ENCODE assay signal across 10 mouse cellular contexts in genomic region chr2:102057029-102057685, GRCm38 (mm10).
A peak's percentile ranks its signal among the peaks of the same experiment; 100 is the strongest.
DNase-seq lines count a peak whose midpoint lies in the region; ATAC-seq and TF ChIP-seq lines count a peak whose summit lies in the region.
"Had no signal": no experiment of that assay in that cellular context is flagged by ENCODE, and none has a peak within 500 bp of the region (broad histone marks: within the 10 kb centered on the region; RNA-seq: fewer than 3 reads in every experiment).

No protein-coding gene starts in this region.

- 57% methylated on average over 9 of the region's 9 CpGs for WGBS in kidney, embryonic 14.5 days

- no peak for TF ChIP-seq POLR2A in bone marrow macrophage, adult 2 months (IDR thresholded peaks at IDR 0.05; ENCODE audit: borderline replicate concordance, low read depth, low read length)

- H3K4me1 ChIP-seq in bone marrow macrophage, adult 2 months (ENCODE audit: control insufficient read depth, insufficient read depth, low read length), result peaks cover 42% of the 10 kb centered on the region
- H3K4me1 ChIP-seq in kidney, embryonic 14.5 days (ENCODE audit: control insufficient read depth, insufficient read depth, low read length), result no peaks in the 10 kb centered on the region

- no peaks in the 10 kb centered on the region for H3K9me3 ChIP-seq in kidney, embryonic 14.5 days (ENCODE audit: control insufficient read depth, low read length)

- no peak overlapping the region for H3K4me3 ChIP-seq in layer of hippocampus, adult 2 months
- no peak overlapping the region for H3K4me3 ChIP-seq in bone marrow macrophage, adult 2 months (ENCODE audit: insufficient read depth, low read length)
- no peak overlapping the region for H3K4me3 ChIP-seq in kidney, embryonic 14.5 days (ENCODE audit: low read length)
- H3K4me3 ChIP-seq: erythroblast, embryonic 14.5 days; myocyte had no signal

- no peak for ATAC-seq in kidney, embryonic 14.5 days (ENCODE audit: low FRiP score, low TSS enrichment)

- H3K27ac ChIP-seq in layer of hippocampus, adult 2 months, result peak overlapping the region; percentile 83
- H3K27ac ChIP-seq in bone marrow macrophage, adult 2 months (ENCODE audit: insufficient read depth, low read depth, low read length), result peak overlapping the region; percentile 92
- no peak overlapping the region for H3K27ac ChIP-seq in kidney, embryonic 14.5 days (ENCODE audit: low read depth, low read length)

- no peak overlapping the region for H3K4me2 ChIP-seq in kidney, embryonic 14.5 days (replicated peaks; ENCODE audit: low read depth, low read length)

- H3K27me3 ChIP-seq in kidney, embryonic 14.5 days (ENCODE audit: control insufficient read depth, insufficient read depth, low read length), result no peaks in the 10 kb centered on the region

- no peaks in the 10 kb centered on the region for H3K36me3 ChIP-seq in kidney, embryonic 14.5 days (ENCODE audit: control insufficient read depth, insufficient read depth, low read length)

- no peak overlapping the region for H3K9ac ChIP-seq in kidney, embryonic 14.5 days (ENCODE audit: low read depth, low read length)

- TF ChIP-seq CTCF in layer of hippocampus, adult 2 months (conservative IDR thresholded peaks at IDR 0.05), result no peak
- no peak for TF ChIP-seq CTCF in bone marrow macrophage, adult 2 months (IDR thresholded peaks at IDR 0.05; ENCODE audit: low read depth, low read length)

- peak; percentile 39 to 68 for DNase-seq in layer of hippocampus, adult 2 months (ENCODE audit: low spot score in 2 of 2)
- no peak for DNase-seq in layer of hippocampus, postnatal 10 days (ENCODE audit: low spot score in 2 of 2)
- peak; percentile 82 for DNase-seq in layer of hippocampus, adult 9-11 months
- peak; percentile 33 to 70 for DNase-seq in spleen, postnatal 4 days (ENCODE audit: low spot score in 2 of 2)
- no peak for DNase-seq in kidney, adult 9 months
- DNase-seq in cerebellum, adult 8-10 months, result no peak

Comparison
In these comparisons a context has a peak if more than half of its experiments do, and no peak if none do; other contexts are left out.
1. DNase-seq: peak in layer of hippocampus, adult 2 months (2 of 2), layer of hippocampus, adult 9-11 months (single experiment) and spleen, postnatal 4 days (2 of 2); none in layer of hippocampus, postnatal 10 days (0 of 2), kidney, adult 9 months (single experiment) and cerebellum, adult 8-10 months (single experiment).